Mouse (Mus musculus) fibroblast of lung, adult 2 months (primary cell): ENCODE data around the gene Sipa1l1.
A peak's percentile ranks its signal among the peaks of the same experiment; 100 is the strongest.

Source experiments
- DNase-seq: peaks from one replicate; pipeline ENCODE4 v3.0.0-alpha.2; 2011; ENCODE audit warnings: low read depth

Gene Sipa1l1

GRCm38 (mm10) chr12:82294906-82295887 lies 126.1 kb downstream of the Sipa1l1 start:
- DNase-seq, result no peak

- no peak for DNase-seq
These were observed 127.2 kb downstream of the Sipa1l1 start for GRCm38 (mm10) chr12:82296276-82296675.

GRCm38 (mm10) chr12:82297196-82297595 lies 128.1 kb downstream of the Sipa1l1 start:
- no peak for DNase-seq

- DNase-seq, result no peak
These were observed 129.7 kb downstream of the Sipa1l1 start for GRCm38 (mm10) chr12:82298662-82299460.

GRCm38 (mm10) chr12:82304140-82304539 lies 135.0 kb downstream of the Sipa1l1 start:
- no peak for DNase-seq

- DNase-seq, result no peak
These were observed 136.9 kb downstream of the Sipa1l1 start for GRCm38 (mm10) chr12:82306035-82306434.

- no peak for DNase-seq
These were observed 142.5 kb downstream of the Sipa1l1 start for GRCm38 (mm10) chr12:82311593-82311992.

GRCm38 (mm10) chr12:82312091-82312820 lies 143.1 kb downstream of the Sipa1l1 start:
- peak; percentile 59 for DNase-seq

GRCm38 (mm10) chr12:82313091-82313490 lies 144.0 kb downstream of the Sipa1l1 start:
- DNase-seq, result no peak

GRCm38 (mm10) chr12:82319436-82320131 lies 150.5 kb downstream of the Sipa1l1 start:
- no peak for DNase-seq

GRCm38 (mm10) chr12:82320204-82320603 lies 151.1 kb downstream of the Sipa1l1 start:
- no peak for DNase-seq

GRCm38 (mm10) chr12:82321397-82321796 lies 152.3 kb downstream of the Sipa1l1 start:
- DNase-seq, result no peak

- DNase-seq, result no peak
These were observed 152.7 kb downstream of the Sipa1l1 start for GRCm38 (mm10) chr12:82321855-82322254.

GRCm38 (mm10) chr12:82322759-82323451 lies 153.8 kb downstream of the Sipa1l1 start:
- DNase-seq, result peak; percentile 66

- no peak for DNase-seq
These were observed 155.5 kb downstream of the Sipa1l1 start for GRCm38 (mm10) chr12:82324621-82325020.

- no peak for DNase-seq
These were observed 156.4 kb downstream of the Sipa1l1 start for GRCm38 (mm10) chr12:82325502-82325901.

- peak; percentile 45 for DNase-seq
These were observed 157.3 kb downstream of the Sipa1l1 start for GRCm38 (mm10) chr12:82326438-82326837.

GRCm38 (mm10) chr12:82328112-82328511 lies 159.0 kb downstream of the Sipa1l1 start:
- DNase-seq, result no peak

GRCm38 (mm10) chr12:82332836-82333614 lies 163.9 kb downstream of the Sipa1l1 start:
- DNase-seq, result no peak

GRCm38 (mm10) chr12:82333999-82334398 lies 164.9 kb downstream of the Sipa1l1 start:
- DNase-seq, result no peak
